ENCODE assay signal across 14 mouse cellular contexts in genomic region chr3:130936336-130936735, GRCm38 (mm10).
DNase-seq lines count a peak whose midpoint lies in the region; ATAC-seq lines count a peak whose summit lies in the region.
"Had no signal": no experiment of that assay in that cellular context is flagged by ENCODE, and none has a peak within 500 bp of the region (broad histone marks: within the 10 kb centered on the region; RNA-seq: fewer than 3 reads in every experiment).

No protein-coding gene starts in this region.

- peak overlapping the region; percentile 27 for H3K4me2 ChIP-seq in heart, embryonic 11.5 days
- H3K4me2 ChIP-seq in midbrain, embryonic 14.5 days (ENCODE audit: low read length), result no peak overlapping the region
- H3K4me2 ChIP-seq in limb, embryonic 13.5 days (replicated peaks), result no peak overlapping the region
- H3K4me2 ChIP-seq: stomach, embryonic 15.5 days had no signal

- no peaks in the 10 kb centered on the region for H3K9me3 ChIP-seq in heart, embryonic 11.5 days (replicated peaks; ENCODE audit: control insufficient read depth, low read length)
- H3K9me3 ChIP-seq in midbrain, embryonic 10.5 days (replicated peaks), result no peaks in the 10 kb centered on the region
- H3K9me3 ChIP-seq in midbrain, embryonic 14.5 days (ENCODE audit: control insufficient read depth, low read length), result no peaks in the 10 kb centered on the region
- H3K9me3 ChIP-seq in limb, embryonic 13.5 days, result no peaks in the 10 kb centered on the region
- H3K9me3 ChIP-seq: stomach, embryonic 15.5 days had no signal

- no peaks in the 10 kb centered on the region for H3K36me3 ChIP-seq in heart, embryonic 11.5 days (ENCODE audit: control insufficient read depth, insufficient read depth, low read length)
- H3K36me3 ChIP-seq in midbrain, embryonic 10.5 days, result no peaks in the 10 kb centered on the region
- no peaks in the 10 kb centered on the region for H3K36me3 ChIP-seq in midbrain, embryonic 14.5 days (ENCODE audit: control insufficient read depth, insufficient read depth, low read length)
- H3K36me3 ChIP-seq in limb, embryonic 13.5 days, result no peaks in the 10 kb centered on the region
- H3K36me3 ChIP-seq: stomach, embryonic 15.5 days had no signal

- H3K27me3 ChIP-seq in heart, embryonic 11.5 days (ENCODE audit: control insufficient read depth, insufficient read depth, low read length), result no peaks in the 10 kb centered on the region
- peaks cover 9% of the 10 kb centered on the region; the same call in 1 of the 2 replicates for H3K27me3 ChIP-seq in midbrain, embryonic 10.5 days (ENCODE audit: low read depth, poor library complexity, severe bottlenecking)
- H3K27me3 ChIP-seq in midbrain, embryonic 14.5 days (ENCODE audit: control insufficient read depth, insufficient read depth, low read length), result no peaks in the 10 kb centered on the region
- peaks cover 4% of the 10 kb centered on the region; the same call in 1 of the 2 replicates for H3K27me3 ChIP-seq in limb, embryonic 13.5 days
- H3K27me3 ChIP-seq: Patski; stomach, embryonic 15.5 days had no signal

- 10% methylated on average over 7 of the region's 7 CpGs for WGBS in heart, embryonic 11.5 days (ENCODE audit: insufficient replicate concordance)
- 34% methylated on average over 7 of the region's 7 CpGs for WGBS in midbrain, embryonic 10.5 days
- WGBS in midbrain, embryonic 14.5 days, result 17% methylated on average over 7 of the region's 7 CpGs
- 24% methylated on average over 7 of the region's 7 CpGs for WGBS in limb, embryonic 13.5 days

- DNase-seq in heart, adult 9 months (ENCODE audit: low spot score in 2 of 2), result no peak
- DNase-seq in midbrain, embryonic 10.5 days (ENCODE audit: low spot score), result peak; percentile 21
- no peak for DNase-seq in midbrain, embryonic 14.5 days
- DNase-seq in adrenal gland, adult 8-10 months, result no peak
- DNase-seq in kidney, adult 8-10 months, result no peak
- DNase-seq: cerebellum, postnatal 36 days; gastrocnemius, postnatal 36 days; lung, postnatal 36 days; right cerebral cortex, postnatal 4 days had no signal

- H3K9ac ChIP-seq in heart, embryonic 11.5 days (ENCODE audit: low read depth, low read length), result no peak overlapping the region
- no peak overlapping the region for H3K9ac ChIP-seq in midbrain, embryonic 14.5 days (replicated peaks; ENCODE audit: low read length)
- H3K9ac ChIP-seq in limb, embryonic 13.5 days, result no peak overlapping the region
- H3K9ac ChIP-seq: stomach, embryonic 15.5 days had no signal

- H3K27ac ChIP-seq in heart, embryonic 11.5 days (ENCODE audit: low read depth, low read length), result no peak overlapping the region
- H3K27ac ChIP-seq in midbrain, embryonic 10.5 days (replicated peaks), result 0 out of 2 replicates have a peak overlapping the region, but pooled peaks have one; percentile 3
- H3K27ac ChIP-seq in midbrain, embryonic 14.5 days (replicated peaks; ENCODE audit: low read depth, low read length), result no peak overlapping the region
- no peak overlapping the region; the same call in 1 of the 2 replicates for H3K27ac ChIP-seq in limb, embryonic 13.5 days
- H3K27ac ChIP-seq: kidney, postnatal 0 days; stomach, embryonic 15.5 days had no signal

- H3K4me3 ChIP-seq in heart, embryonic 11.5 days (ENCODE audit: low read depth, low read length), result no peak overlapping the region
- H3K4me3 ChIP-seq in midbrain, embryonic 10.5 days, result no peak overlapping the region
- no peak overlapping the region for H3K4me3 ChIP-seq in midbrain, embryonic 14.5 days (replicated peaks; ENCODE audit: low read depth, low read length)
- H3K4me3 ChIP-seq in limb, embryonic 13.5 days, result no peak overlapping the region
- H3K4me3 ChIP-seq: stomach, embryonic 15.5 days had no signal

- peaks cover 6% of the 10 kb centered on the region; the same call in 1 of the 2 replicates for H3K4me1 ChIP-seq in heart, embryonic 11.5 days (ENCODE audit: control insufficient read depth, insufficient read depth, low read length)
- peaks cover 15% of the 10 kb centered on the region for H3K4me1 ChIP-seq in midbrain, embryonic 10.5 days
- no peaks in the 10 kb centered on the region for H3K4me1 ChIP-seq in midbrain, embryonic 14.5 days (ENCODE audit: control insufficient read depth, insufficient read depth, low read length)
- H3K4me1 ChIP-seq in limb, embryonic 13.5 days, result peaks cover 23% of the 10 kb centered on the region
- H3K4me1 ChIP-seq: stomach, embryonic 15.5 days had no signal

- ATAC-seq in heart, embryonic 11.5 days (replicated peaks; ENCODE audit: insufficient number of reproducible peaks, low FRiP score, low TSS enrichment), result 0 out of 2 replicates have a peak, but pooled peaks have one; percentile 26
- ATAC-seq in midbrain, embryonic 14.5 days (ENCODE audit: low FRiP score, low TSS enrichment), result no peak
- ATAC-seq in limb, embryonic 13.5 days (ENCODE audit: low FRiP score, low read depth), result peak; percentile 38; the same call in 1 of the 2 replicates
- ATAC-seq: Patski had no signal
